Mouse (Mus musculus): ENCODE results near the gene Grasp.
A peak's percentile ranks its signal among the peaks of the same experiment; 100 is the strongest.

The Grasp gene

DNA sequence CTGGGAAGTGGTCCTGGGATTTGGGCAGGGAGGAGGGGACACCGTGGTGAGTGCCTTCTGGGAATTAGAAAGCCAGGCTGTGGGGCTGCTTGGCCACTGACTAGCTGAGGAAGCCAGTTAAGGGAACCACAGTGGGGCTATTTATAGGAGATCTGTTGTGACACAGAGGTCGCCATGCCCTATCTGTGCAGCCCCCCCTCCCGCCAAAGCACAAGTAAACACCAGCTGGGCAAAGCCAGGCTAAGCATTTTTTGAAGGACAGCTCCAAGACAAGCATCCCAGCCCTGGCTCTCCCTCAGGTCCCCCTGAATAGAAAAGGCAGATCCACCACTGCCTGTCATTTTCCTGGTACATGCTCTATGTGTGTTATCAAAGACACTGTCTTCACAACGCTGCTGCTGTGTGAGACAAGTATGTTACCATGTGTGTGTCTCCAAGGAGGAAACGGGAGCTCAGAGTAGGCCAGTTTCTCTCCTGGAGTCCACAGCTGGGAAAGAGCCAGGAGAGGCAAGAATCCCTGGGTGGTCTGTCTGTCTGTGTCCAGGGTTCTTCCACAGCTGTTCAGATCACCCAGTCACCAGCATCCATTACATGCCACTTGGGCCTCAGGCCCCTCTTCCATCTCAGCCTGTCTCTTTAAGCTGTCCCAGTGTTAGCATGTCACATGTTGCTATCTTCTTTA lies 24.2 kb downstream of the Grasp start:
- no peak for DNase-seq (ENCODE audit: low spot score in 2 of 2)

DNA sequence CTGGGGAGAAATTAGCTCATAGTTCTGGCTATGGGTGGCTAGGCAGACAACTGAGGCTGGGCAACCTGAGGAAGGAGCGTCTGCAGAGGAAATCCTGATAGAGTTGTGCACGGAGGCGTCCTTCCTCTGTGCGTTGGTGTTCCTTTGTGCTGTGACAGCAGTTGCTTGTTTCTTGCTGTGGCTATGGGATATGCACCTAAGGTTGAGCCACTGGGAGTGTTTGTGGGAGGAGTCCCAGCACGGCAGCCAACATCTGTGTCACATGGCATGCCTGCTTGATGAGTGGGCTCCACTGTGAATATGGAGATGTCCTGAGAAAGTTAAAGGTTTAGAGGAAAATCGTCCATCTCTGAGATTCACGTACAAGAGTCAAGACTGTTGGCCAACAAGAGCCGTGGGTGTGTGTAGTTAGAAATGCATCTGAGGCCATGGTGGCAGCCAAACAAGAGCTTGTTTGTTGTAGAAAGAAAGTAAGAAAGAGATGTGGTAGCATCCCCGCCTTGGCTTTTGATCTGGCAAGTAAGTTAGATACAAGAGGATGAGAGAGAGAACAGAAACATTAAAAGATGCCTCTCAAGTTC lies 26.3 kb downstream of the Grasp start:
- DNase-seq (ENCODE audit: low spot score in 2 of 2), result no peak

DNA sequence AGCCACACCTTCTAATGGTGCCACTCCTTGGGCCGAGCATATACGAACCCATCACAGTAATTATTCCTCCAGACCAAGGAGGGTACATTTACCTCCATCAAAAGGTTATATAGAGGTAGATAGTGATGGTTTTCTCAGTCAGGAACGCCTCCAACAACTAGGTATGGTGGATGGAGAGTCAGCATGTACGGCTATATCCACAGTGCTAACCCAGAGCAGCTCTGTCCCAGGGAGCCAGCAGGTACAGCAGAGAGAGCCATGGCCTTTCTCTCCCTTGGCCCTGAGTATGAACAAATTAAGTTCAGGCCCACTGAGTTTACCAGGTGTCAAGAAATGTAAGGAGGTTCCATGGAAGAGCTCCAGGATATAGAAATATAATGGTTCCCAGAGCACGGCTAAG lies 27.9 kb downstream of the Grasp start:
- no peak for DNase-seq (ENCODE audit: low spot score in 2 of 2)

DNA sequence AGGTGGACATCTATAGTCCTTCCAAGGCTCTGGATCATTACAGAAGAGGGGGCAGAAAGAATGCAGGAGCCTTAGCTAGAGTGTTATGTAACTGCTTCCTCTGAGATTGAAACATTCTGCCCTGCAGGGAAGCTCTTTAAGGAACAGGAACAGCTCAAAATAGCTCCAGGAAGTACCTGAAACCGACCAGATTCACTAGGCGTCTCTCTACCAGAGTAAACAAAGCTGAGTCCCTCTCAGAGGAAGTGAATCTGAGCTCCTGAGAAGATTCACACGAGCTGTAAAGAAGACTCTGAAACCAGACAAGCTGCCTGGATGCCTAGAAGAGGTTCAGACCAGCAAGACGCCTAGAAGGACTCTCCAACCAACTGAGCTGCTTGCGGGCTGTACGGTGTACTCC lies 28.6 kb downstream of the Grasp start:
- no peak for DNase-seq (ENCODE audit: low spot score in 2 of 2)

DNA sequence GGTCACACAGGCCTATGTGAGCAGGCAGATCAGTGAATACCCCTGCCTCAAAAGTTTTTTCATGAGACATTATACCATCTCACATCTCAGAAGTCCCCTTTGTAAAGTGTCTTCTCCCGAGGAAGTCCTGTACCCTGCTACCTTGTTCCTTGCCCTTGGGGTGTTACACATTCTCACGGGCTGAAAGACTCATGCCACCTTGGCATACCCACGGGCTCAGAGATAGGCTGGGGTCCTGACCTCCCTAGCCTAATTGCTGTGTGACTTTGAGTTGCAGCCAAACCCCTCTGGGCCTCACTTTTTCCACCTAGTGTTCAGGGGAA lies 29.5 kb downstream of the Grasp start:
- no peak for DNase-seq (ENCODE audit: low spot score in 2 of 2)

DNA sequence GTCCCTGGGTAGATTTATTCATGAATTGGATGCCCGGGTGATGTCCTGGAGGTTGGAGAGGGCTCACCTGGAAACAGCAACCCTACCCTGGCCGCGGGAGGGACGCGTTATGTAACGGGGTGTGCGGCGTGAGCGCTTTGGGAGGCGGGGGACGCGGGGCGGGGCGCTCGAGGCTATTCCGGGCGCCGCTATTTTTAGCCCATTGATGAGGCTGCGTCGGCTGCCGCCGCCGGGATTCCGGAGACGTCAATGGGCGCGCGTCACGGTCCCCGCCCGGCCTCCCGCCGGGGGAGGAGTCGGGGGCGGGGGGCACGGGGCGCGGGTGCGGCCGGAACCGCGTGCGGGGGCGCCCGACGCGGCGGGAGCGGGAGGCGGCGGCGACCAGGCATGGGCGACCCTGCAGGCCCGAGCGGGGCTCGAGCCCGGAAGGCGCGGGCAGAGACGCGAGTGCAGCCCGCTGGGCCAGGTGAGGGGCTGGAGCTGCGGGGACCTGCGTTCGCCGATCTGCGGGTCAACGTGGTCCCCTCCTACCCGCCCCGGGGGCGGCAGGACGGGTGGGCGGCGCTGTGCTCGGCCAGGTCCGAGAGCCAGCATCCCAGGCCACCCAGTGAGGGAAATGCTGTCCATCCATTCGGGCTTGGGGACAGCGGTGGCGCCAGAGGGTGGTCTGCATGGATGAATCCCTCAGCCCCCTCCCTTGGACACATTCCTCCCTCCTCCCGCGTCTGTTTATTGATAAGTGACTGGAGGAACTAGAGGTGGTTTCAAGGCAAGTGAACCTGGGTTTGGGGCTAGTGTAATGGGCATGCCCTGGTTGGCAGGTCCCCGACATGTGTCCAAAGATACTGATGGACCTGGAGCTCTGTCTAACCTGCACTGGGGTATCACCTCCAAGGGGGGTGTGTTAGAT lies 30.2 kb downstream of the Grasp start, which contains the start of gene Nr4a1:
TSS of gene Nr4a1 (plus strand) at position 384 of the 910 bp plus-strand sequence.
- DNase-seq (ENCODE audit: low spot score in 2 of 2), result peak; percentile 53 to 69

DNA sequence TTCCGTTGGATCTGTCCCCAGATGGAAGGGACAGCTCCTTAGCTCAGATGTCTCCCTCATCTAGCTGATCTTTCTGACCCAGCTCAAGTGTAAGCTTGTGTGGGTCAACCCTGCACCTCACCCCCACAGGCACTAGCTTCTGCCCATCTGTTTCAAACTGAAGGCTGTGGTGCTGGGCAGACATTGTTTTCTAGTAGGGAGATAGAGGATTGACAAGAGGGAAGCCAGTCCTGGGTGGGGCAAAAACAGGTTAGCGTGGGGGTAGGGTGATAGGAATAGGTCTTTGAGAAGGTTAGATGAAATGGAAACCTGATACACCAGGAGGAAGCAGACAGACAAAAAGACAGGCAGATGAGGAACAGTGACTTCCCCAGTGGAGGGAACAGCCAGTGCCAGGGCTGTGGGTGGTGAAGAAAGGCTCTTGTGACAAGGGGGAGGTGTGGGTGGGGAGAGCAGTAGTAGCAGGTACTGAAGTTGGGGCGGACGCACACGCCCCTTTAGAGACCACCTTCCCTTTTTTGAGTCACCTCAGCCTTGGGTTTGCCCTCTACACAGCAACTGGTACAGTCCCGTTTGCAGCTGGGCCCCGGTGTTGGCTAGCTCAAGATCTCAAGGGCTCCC lies 32.0 kb downstream of the Grasp start:
- no peak for DNase-seq (ENCODE audit: low spot score in 2 of 2)

DNA sequence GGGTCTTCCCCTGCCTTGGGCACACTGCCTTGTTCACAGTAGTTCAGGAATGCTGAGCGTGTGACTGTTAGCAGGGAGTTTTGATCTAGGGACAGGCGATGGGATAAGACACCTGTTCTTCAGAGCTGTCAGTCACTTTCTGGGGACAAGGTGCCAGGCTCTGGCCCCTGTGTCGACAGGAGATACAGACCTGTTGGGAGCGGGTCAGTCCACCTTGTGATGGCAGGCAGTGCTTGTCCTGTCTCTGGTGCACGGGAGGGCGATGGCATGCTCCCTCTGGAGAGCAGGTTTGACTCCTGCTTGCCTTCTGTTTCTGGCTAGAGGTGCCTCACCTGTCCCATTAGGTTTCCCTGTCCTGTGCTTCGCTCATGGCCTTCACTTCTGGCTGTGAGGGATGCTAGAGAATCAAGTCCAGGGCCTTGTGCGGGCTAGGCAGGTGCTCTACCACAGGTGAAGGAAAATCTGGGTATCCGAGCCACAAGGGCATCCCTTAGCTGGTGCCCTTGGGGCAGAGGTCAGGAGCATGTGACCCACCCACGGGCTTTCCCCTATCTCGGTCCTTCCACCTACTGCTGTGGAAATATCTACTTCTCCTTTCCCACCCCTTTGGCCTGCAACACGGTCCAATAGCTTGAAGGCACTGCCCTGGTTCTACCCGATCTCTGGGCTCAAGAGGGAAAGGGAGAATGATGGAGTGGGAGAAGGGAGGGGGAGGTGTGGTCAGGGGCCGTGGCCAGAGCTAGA lies 32.6 kb downstream of the Grasp start:
- no peak for DNase-seq (ENCODE audit: low spot score in 2 of 2)

DNA sequence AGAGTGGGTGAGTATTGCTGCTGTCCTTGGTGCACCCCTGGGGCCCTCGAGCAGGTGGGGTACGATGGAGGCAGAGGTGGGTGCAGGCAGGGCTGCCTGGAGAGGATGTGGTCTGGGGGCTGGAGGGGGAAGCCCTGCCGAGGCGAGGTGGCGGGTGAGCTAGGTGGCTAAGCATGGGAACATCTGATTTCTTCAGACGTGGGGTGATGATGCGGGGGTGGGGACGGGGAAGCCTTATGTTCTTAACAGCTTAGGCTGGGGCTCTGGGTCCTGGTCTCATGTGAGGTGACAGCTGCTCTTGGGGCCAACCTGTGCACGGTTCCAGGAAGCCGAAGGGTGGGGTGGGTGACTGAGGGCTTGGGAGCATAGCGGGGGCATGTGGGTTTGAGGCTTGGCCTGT lies 34.4 kb downstream of the Grasp start:
- no peak for DNase-seq (ENCODE audit: low spot score in 2 of 2)

DNA sequence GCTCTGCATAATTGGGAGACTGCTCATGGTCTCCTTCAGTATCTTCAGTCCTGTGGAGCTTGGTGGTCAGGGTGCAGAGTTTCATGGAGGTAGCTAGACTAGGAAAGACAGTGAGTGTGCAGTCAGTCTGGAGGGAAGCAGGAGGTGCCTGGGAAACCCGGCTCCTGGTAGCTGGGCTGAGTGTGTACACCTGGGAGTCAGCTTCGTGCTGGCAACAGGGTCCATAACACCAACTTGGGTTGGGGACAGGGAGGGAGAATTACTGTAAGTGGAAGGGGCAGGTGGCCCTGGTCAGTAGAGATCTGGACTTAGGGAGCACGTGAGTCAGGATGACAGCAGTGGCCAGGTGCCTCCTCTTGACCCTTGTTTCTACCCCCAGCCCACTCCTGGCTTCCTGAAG lies 35.9 kb downstream of the Grasp start:
- DNase-seq (ENCODE audit: low spot score in 2 of 2), result no peak

DNA sequence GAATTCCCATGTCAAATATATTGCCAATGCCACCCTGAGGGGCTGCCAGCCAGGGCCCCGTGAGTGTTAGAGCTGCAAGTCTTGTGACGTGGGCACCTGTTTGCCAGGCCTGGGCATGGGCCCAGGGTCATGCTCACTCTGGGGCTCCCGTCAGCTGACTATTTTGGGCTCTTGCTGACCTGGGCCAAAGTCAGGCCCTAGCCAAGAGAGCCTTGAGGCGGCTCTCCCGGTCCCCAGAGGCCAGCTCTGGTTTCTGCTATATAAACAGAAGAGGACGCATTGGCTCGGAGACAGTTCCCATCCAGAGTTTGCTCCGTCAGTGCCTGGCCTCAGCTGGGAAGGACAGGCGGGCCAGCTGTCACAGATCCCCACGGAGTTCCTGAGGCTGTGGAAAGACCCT lies 36.4 kb downstream of the Grasp start:
- DNase-seq (ENCODE audit: low spot score in 2 of 2), result peak in 1 of 2 experiments; percentile 73

DNA sequence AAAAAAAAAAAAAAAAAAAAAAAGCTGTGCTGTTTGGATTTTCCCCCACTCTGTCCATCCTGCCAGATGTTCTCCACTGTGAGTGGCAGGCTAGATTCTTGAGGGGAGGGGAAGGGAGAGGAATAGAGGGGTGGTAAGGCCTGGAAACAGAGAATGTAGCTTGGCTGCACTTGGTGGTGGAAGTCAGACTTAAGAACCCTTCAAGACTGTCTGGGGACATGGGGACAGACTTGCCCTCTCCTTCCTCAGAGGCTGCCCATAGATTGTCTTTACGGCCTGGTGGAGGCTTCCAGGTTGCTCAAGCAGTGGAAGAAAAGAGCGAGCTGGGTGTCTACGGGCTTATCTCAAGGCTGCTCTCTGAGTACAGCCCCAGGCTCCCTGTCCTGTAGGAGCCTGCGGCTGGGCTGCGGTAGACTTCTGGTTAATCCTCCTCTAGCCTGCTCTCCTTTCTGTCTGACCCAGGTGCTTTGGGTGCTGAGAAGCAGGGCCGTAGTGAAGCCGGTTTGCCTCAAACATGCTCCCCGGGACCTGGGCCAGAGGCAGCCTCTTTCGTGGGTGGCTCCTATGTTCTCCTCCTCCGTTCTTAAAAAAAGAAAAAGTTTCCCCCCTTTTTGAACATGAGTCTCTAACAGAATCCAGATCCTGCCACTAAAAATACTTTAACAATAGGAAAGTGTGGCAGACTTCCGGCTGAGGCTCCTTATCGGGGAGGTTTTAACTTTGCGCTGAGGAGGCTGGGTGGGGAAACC lies 37.1 kb downstream of the Grasp start:
- DNase-seq (ENCODE audit: low spot score in 2 of 2), result no peak

DNA sequence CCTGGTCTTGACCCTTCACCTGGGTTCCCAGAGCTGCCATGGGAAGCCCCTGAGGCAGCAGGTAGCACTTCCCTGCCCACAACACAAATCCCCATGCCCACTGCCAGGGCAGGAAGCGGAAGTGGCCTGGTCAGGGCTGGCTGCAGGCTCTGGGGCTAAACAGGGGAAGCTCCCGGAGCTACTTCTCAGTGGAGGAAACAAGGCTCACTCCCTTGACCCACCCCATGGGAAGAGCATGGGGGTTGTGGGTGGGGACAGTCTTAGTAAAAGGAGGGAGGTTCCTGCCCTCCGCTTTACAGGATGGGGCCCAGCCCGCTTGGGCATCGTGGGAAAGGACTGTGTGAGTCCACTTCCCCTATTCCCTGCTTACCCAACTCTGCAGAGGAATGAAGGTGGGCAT lies 38.5 kb downstream of the Grasp start:
- DNase-seq (ENCODE audit: low spot score in 2 of 2), result no peak

DNA sequence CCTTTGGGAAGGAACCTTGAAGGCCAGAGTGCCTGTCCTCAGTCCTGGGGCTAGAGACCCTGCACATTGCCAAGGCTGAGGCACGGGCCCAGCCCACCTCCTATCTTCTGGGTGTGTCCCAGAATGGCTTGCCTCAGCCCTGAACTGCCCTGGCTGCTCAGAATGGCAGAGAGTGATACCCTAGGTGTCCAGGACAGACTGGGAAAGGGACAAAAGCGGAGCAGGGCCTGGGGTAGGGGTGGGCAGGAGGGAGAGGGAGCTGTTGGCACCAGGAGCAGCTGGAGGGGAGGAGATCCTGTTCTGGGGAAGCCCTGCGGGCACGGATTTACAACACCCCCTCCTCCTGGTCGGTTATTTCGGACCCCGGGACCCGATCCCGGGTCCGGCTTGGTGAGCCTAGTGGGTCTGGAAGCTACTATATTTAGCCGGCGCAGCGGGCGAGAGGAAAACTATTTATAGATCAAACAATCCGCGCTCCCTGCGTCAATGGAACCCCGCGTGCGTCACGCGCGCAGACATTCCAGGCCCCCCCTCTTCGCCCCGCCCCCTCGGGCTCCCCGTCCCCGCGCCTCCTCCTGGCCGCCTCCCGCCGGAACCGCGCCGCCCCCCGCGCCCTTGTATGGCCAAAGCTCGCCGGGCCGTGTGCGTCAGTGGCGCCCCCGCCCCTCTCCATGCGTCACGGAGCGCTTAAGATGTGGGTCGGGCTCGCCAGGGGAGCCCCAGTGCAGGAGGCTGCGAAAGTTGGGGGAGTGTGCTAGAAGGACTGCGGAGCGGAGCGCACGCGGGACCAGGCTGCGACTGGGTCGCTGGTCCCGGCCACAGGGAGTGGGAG lies 42.4 kb downstream of the Grasp start:
- peak; percentile 87 to 92 for DNase-seq (ENCODE audit: low spot score in 2 of 2)

DNA sequence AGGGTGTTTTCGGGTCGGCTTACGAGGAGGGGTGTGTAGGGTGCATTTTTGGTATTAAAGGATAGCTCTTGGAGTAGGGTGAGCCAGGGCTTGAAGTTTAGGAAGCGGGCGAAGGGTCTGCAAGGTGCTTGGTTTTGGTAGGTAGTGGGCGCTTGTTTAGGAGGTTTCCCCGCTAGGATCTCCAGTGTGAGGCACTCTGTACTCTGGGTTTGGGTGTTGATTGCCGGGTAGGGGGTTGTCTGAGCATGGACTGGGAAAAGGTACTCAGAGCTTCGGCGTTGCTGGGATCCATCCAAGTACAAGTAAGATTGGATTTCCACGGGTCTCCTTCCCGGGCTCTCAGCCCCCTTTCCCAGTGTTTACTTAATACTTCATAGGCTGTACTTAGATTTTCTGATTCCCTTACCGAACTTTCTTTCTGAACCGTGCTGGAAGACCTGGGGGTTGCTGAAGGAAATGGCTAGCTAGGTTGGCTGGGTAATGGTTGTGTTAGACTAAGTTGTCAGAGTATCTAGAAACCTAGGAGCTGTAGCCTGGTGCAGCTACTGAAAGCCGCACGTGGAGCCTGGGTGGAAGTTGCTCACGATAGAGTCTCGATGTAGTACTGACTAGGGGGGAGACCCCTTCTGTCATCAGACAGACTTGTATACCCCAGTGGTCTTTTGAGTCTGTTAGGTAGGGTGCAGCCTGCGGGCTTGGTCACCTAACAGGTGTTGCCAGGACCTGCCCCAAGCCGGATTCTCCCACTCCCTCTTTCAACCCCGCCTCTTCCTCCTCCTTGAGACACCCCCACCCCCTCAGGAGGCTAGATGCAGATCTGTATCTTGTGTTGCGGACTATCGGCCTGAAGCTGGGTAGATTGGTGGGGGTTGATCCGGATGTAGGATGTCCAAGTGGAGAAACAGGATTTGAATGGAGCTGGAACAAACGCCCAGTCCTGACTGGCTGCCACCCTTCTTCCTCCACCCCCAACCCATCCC lies 43.4 kb downstream of the Grasp start:
- DNase-seq (ENCODE audit: low spot score in 2 of 2), result peak; percentile 41 to 49

DNA sequence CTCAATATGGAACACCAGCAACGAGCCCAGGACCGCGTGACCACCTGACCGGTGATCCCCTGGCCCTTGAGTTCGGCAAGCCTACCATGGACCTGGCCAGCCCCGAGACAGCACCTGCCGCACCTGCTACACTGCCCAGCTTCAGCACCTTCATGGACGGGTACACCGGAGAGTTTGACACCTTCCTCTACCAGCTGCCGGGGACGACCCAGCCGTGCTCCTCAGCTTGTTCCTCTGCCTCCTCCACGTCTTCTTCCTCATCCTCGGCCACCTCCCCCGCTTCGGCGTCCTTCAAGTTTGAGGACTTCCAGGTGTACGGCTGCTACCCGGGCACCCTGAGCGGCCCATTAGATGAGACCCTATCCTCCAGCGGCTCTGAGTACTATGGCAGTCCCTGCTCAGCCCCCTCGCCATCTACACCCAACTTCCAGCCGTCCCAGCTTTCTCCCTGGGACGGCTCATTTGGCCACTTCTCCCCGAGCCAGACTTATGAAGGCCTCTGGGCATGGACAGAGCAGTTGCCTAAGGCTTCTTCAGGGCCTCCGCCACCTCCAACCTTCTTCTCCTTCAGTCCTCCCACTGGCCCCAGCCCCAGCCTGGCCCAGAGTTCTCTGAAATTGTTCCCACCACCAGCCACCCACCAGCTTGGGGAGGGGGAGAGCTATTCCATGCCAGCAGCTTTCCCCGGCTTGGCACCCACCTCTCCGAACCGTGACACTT lies 46.3 kb downstream of the Grasp start:
- DNase-seq (ENCODE audit: low spot score in 2 of 2), result no peak

DNA sequence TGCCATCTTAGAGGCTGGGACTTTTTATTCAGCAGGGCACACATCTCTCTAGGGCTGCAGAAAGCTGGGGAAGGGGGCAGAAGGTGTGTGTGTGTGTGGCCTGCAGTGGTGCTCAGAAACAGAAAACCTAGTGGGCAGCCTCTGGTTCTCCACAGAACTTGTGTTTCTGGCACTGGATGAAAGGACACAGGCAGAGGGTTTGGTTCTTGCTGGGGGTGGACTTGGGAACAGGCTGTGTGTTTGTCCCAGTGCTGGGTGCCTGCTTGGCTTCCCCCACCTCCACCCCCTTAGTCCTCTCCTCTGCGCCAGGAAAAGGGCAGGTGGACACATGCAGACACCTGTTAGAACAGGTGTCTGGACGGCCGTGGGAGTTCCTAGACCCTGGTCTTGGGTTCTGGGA lies 47.1 kb downstream of the Grasp start:
- DNase-seq (ENCODE audit: low spot score in 2 of 2), result no peak

DNA sequence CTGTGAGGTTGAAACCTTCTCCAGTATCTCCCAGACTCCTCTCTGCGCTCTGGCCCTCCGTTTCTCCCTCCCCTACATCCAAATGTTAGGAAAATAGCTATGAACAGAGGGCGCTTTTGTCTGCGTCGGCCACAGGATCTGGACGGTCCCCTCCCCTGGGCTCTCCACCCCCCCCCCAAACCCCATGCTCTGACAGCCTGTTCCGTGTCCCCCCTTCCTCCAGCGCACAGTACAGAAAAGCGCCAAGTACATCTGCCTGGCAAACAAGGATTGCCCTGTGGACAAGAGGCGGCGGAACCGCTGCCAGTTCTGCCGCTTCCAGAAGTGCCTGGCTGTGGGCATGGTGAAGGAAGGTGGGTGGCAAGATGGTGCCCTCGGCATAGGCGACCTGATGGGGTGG lies 47.5 kb downstream of the Grasp start:
- DNase-seq (ENCODE audit: low spot score in 2 of 2), result no peak

Measured in urinary bladder, postnatal 36 days (tissue).